Mouse (Mus musculus): ENCODE data around the gene Helq.

- TF ChIP-seq TAL1 (IDR thresholded peaks at IDR 0.05; ENCODE audit: low read length) (no peak), POLR2A (IDR thresholded peaks at IDR 0.05; ENCODE audit: control insufficient read depth in 1 of 2, insufficient read depth in 1 of 2, low read depth in 1 of 2, low read length in 2 of 2, poor library complexity in 1 of 2) (no peak), MYC (IDR thresholded peaks at IDR 0.05; ENCODE audit: low read depth, low read length) (no peak), MAZ (IDR thresholded peaks at IDR 0.05; ENCODE audit: low read depth, low read length) (no peak), POLR2AphosphoS2 (IDR thresholded peaks at IDR 0.05; ENCODE audit: low read length) (no peak), GATA1 (IDR thresholded peaks at IDR 0.05; ENCODE audit: low read depth, low read length) (no peak)
Measured at GRCm38 (mm10) chr5:100847143-100847542, 48.7 kb upstream of the Helq start.
